In the genomic region with DNA sequence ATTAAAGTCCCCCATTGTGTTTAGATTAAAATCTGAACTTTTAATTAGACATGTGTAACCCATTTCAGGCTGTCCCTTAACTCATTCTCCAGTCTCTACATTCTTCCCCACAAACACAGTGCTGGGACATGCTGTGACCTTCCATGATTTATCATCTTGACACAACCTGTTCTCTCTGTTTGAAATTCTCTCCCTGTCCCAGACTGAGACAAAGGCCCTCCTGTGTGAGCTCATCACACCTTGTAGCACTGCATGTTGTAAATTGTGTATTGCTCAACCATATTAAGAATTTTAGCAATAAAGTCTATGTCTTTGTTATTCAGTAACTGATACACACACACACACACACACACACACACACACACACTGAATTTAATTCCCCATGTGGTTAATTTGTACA, we compare ENCODE assay signal across 27 mouse cellular contexts.
DNase-seq lines count a peak whose midpoint lies in the region; ATAC-seq and TF ChIP-seq lines count a peak whose summit lies in the region.
"Had no signal": no experiment of that assay in that cellular context is flagged by ENCODE, and none has a peak within 500 bp of the region (broad histone marks: within the 10 kb centered on the region; RNA-seq: fewer than 3 reads in every experiment).

No protein-coding gene starts in this region.

- H3K4me1 ChIP-seq in intestine, embryonic 14.5 days (replicated peaks; ENCODE audit: control insufficient read depth, insufficient read depth, low read length) = no peaks in the 10 kb centered on the region
- H3K4me1 ChIP-seq in intestine, embryonic 16.5 days (ENCODE audit: control insufficient read depth, insufficient read depth, low read length) = no peaks in the 10 kb centered on the region
- H3K4me1 ChIP-seq: embryonic facial prominence, embryonic 13.5 days; forebrain, embryonic 15.5 days; heart, embryonic 10.5 days; heart, embryonic 13.5 days had no signal

- no peaks in the 10 kb centered on the region for H3K9me3 ChIP-seq in intestine, embryonic 14.5 days (ENCODE audit: control insufficient read depth, low read length)
- no peaks in the 10 kb centered on the region for H3K9me3 ChIP-seq in intestine, embryonic 16.5 days (ENCODE audit: control insufficient read depth, low read length)
- H3K9me3 ChIP-seq: embryonic facial prominence, embryonic 10.5 days; embryonic facial prominence, embryonic 13.5 days; forebrain, embryonic 15.5 days; G1E; heart, embryonic 10.5 days; heart, embryonic 13.5 days had no signal

- no peak for DNase-seq in intestine, embryonic 14.5 days (ENCODE audit: low spot score)
- peak; percentile 42 for DNase-seq in Muller cell, postnatal 12 days (ENCODE audit: inconsistent ontology term)
- DNase-seq in embryo, embryonic 11 days = peak; percentile 20
- peak; percentile 79 for DNase-seq in gonadal fat pad, adult 2 months (ENCODE audit: low read depth)
- no peak for DNase-seq in layer of hippocampus, adult 2 months (ENCODE audit: low spot score in 2 of 2)
- no peak for DNase-seq in layer of hippocampus, postnatal 14 days (ENCODE audit: low spot score in 2 of 2)
- DNase-seq in urinary bladder, postnatal 36 days (ENCODE audit: low spot score in 2 of 2) = no peak
- DNase-seq: cerebellum, adult 11 months; cerebellum, adult 2 months; cerebellum, adult 9-11 months; cerebellum, postnatal 25 days; gastrocnemius, postnatal 25 days; heart, adult 2 months; heart, postnatal 14 days; heart, postnatal 4 days had no signal

- TF ChIP-seq CTCF in layer of hippocampus, adult 2 months (conservative IDR thresholded peaks at IDR 0.05) = no peak

- no peak overlapping the region for H3K27ac ChIP-seq in intestine, embryonic 14.5 days (ENCODE audit: low read depth)
- H3K27ac ChIP-seq in intestine, embryonic 16.5 days (ENCODE audit: low read length) = no peak overlapping the region
- H3K27ac ChIP-seq in layer of hippocampus, adult 2 months = no peak overlapping the region
- H3K27ac ChIP-seq: embryonic facial prominence, embryonic 10.5 days; embryonic facial prominence, embryonic 13.5 days; forebrain, embryonic 15.5 days; heart, adult 2 months; heart, embryonic 10.5 days; heart, embryonic 13.5 days; hindbrain, embryonic 14.5 days; hindbrain, postnatal 0 days had no signal

- no peaks in the 10 kb centered on the region for H3K27me3 ChIP-seq in intestine, embryonic 14.5 days (replicated peaks; ENCODE audit: control insufficient read depth, insufficient read depth, low read length)
- no peaks in the 10 kb centered on the region for H3K27me3 ChIP-seq in intestine, embryonic 16.5 days (replicated peaks; ENCODE audit: control insufficient read depth, insufficient read depth, low read length)
- H3K27me3 ChIP-seq: CH12.LX; embryonic facial prominence, embryonic 13.5 days; forebrain, embryonic 15.5 days; heart, embryonic 13.5 days had no signal

- no peak overlapping the region for H3K4me2 ChIP-seq in intestine, embryonic 14.5 days (ENCODE audit: low read length)
- H3K4me2 ChIP-seq in intestine, embryonic 16.5 days (ENCODE audit: low read depth, low read length) = no peak overlapping the region
- H3K4me2 ChIP-seq: embryonic facial prominence, embryonic 13.5 days; forebrain, embryonic 15.5 days; heart, embryonic 13.5 days; hindbrain, embryonic 14.5 days had no signal

- no peak overlapping the region for H3K4me3 ChIP-seq in intestine, embryonic 14.5 days (ENCODE audit: low read depth, low read length)
- H3K4me3 ChIP-seq in intestine, embryonic 16.5 days (ENCODE audit: low read length) = no peak overlapping the region
- H3K4me3 ChIP-seq in layer of hippocampus, adult 2 months = no peak overlapping the region
- H3K4me3 ChIP-seq: embryonic facial prominence, embryonic 10.5 days; embryonic facial prominence, embryonic 13.5 days; erythroblast, embryonic 14.5 days; forebrain, embryonic 15.5 days; heart, adult 2 months; heart, embryonic 10.5 days; heart, embryonic 13.5 days had no signal

- no peaks in the 10 kb centered on the region for H3K36me3 ChIP-seq in intestine, embryonic 14.5 days (ENCODE audit: control insufficient read depth, insufficient read depth, low read length)
- H3K36me3 ChIP-seq in intestine, embryonic 16.5 days (ENCODE audit: control insufficient read depth, insufficient read depth, low read length) = no peaks in the 10 kb centered on the region
- H3K36me3 ChIP-seq: embryonic facial prominence, embryonic 10.5 days; embryonic facial prominence, embryonic 13.5 days; forebrain, embryonic 15.5 days; G1E; heart, embryonic 10.5 days; heart, embryonic 13.5 days had no signal

- ATAC-seq in intestine, embryonic 14.5 days (replicated peaks; ENCODE audit: low FRiP score, low TSS enrichment, low read depth) = peak; percentile 68; the same call in 1 of the 2 replicates
- ATAC-seq in intestine, embryonic 16.5 days = no peak; the same call in 1 of the 2 replicates
- ATAC-seq: forebrain, embryonic 15.5 days; hindbrain, postnatal 0 days; inflammation-experienced regulatory T-cells, adult 6 months had no signal

- no peak overlapping the region for H3K9ac ChIP-seq in intestine, embryonic 14.5 days (ENCODE audit: low read length)
- no peak overlapping the region for H3K9ac ChIP-seq in intestine, embryonic 16.5 days (ENCODE audit: low read depth, low read length)
- H3K9ac ChIP-seq: embryonic facial prominence, embryonic 13.5 days; forebrain, embryonic 15.5 days; heart, embryonic 13.5 days; hindbrain, embryonic 14.5 days had no signal

Comparison
In these comparisons a context has a peak if more than half of its experiments do, and no peak if none do; other contexts are left out.
1. DNase-seq: peak in Muller cell, postnatal 12 days (single experiment), embryo, embryonic 11 days (single experiment) and gonadal fat pad, adult 2 months (single experiment); none in intestine, embryonic 14.5 days (single experiment), layer of hippocampus, adult 2 months (0 of 2), layer of hippocampus, postnatal 14 days (0 of 2) and urinary bladder, postnatal 36 days (0 of 2).